Comparison of ENCODE assay signal across 15 mouse cellular contexts in the genomic region with DNA sequence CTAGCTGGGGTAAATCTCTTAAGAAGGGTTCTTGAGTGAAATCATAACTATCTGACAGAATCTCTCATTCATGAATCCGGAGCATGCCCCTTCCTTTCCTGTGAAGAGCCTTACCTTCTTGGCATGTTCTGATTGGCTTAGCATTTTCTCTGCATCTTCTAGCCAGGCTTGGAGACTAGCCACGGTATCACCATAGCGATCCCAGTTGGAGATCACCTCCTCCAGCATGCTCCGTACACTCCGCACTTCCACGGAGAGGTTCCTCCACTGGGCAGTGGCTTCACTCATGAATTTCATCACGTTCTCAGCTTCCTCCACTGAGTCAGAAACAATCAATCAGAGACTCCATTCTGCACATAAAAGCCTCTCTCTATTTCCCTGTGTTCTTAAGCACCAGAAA.
A peak's percentile ranks its signal among the peaks of the same experiment; 100 is the strongest.
DNase-seq lines count a peak whose midpoint lies in the region; ATAC-seq lines count a peak whose summit lies in the region.
"Had no signal": no experiment of that assay in that cellular context is flagged by ENCODE, and none has a peak within 500 bp of the region (broad histone marks: within the 10 kb centered on the region; RNA-seq: fewer than 3 reads in every experiment).

No protein-coding gene starts in this region.

- peak; percentile 72; the same call in 1 of the 2 replicates for ATAC-seq in cerebellum, adult (ENCODE audit: insufficient number of reproducible peaks, low FRiP score, low TSS enrichment)
- ATAC-seq: CD4-positive, CD25-positive, alpha-beta regulatory T cell, adult 4 months; forebrain, embryonic 16.5 days had no signal

- intact Hi-C loops in left cerebral cortex, postnatal 4 days (cut with DNase I): no loop called here

- no peak for DNase-seq in cerebellum, postnatal 4 days (ENCODE audit: low spot score in 2 of 2)
- peak; percentile 36 for DNase-seq in left cerebral cortex, postnatal 4 days
- no peak for DNase-seq in left cerebral cortex, adult 8-10 months (ENCODE audit: low spot score in 2 of 2)
- peak; percentile 42 for DNase-seq in cerebellum, adult 11 months
- DNase-seq in cerebellum, postnatal 14 days: peak; percentile 74 to 80
- DNase-seq in embryo, embryonic 9.5 days (ENCODE audit: extremely low spot score): no peak
- no peak for DNase-seq in kidney, postnatal 4 days
- DNase-seq: adrenal gland, postnatal 36 days; gastrocnemius, postnatal 14 days; heart, postnatal 10 days; kidney, adult 9 months; kidney, postnatal 36 days had no signal

Comparison
In these comparisons a context has a peak if more than half of its experiments do, and no peak if none do; other contexts are left out.
1. DNase-seq: peak in left cerebral cortex, postnatal 4 days (single experiment), cerebellum, adult 11 months (single experiment) and cerebellum, postnatal 14 days (2 of 2); none in cerebellum, postnatal 4 days (0 of 2), left cerebral cortex, adult 8-10 months (0 of 2), embryo, embryonic 9.5 days (single experiment) and kidney, postnatal 4 days (0 of 2).